Mouse (Mus musculus) midbrain, embryonic 15.5 days (tissue): Measurements from ENCODE around the gene Tmem54. TPM values are rescaled to one million over a fixed set of nuclear protein-coding genes. Genes with fewer than 3 reads are reported as not detected.

Experiments used
- ATAC-seq: fragments of 200-750 bp; cut with Nextera tagmentation; replicated peaks from 2 replicates; pipeline ENCODE4 v1.8.0; 2017; ENCODE audit warnings: moderate TSS enrichment
- H3K27ac ChIP-seq: fragments of 300-500 bp; sonication (generic); 2 replicates; pipeline ENCODE4 v1.5.1; 2015; ENCODE audit warnings: mild to moderate bottlenecking, inconsistent platforms
- H3K27me3 ChIP-seq: fragments of 300-500 bp; sonication (generic); replicated peaks from 2 replicates; pipeline ENCODE4 v1.6.1; 2015; ENCODE audit warnings: inconsistent platforms
- H3K36me3 ChIP-seq: fragments of 300-500 bp; sonication (generic); replicated peaks from 2 replicates; pipeline ENCODE4 v1.6.1; 2015; ENCODE audit warnings: inconsistent platforms
- H3K4me1 ChIP-seq: fragments of 300-500 bp; sonication (generic); 2 replicates; pipeline ENCODE4 v1.6.1; 2015; ENCODE audit warnings: inconsistent platforms
- H3K4me2 ChIP-seq: fragments of 300-500 bp; sonication (generic); 2 replicates; pipeline ENCODE4 v1.6.1; 2015; ENCODE audit warnings: inconsistent platforms, mild to moderate bottlenecking, moderate library complexity
- H3K4me3 ChIP-seq: fragments of 300-500 bp; sonication (generic); 2 replicates; pipeline ENCODE4 v1.5.1; 2015; ENCODE audit warnings: mild to moderate bottlenecking, inconsistent platforms
- H3K9ac ChIP-seq: fragments of 300-500 bp; sonication (generic); 2 replicates; pipeline ENCODE4 v1.6.1; 2015; ENCODE audit warnings: mild to moderate bottlenecking, inconsistent platforms
- H3K9me3 ChIP-seq: fragments of 300-500 bp; sonication (generic); 2 replicates; pipeline ENCODE4 v1.6.1; 2016; ENCODE audit warnings: inconsistent platforms
- WGBS: fragments of 180-500 bp; shearing (Covaris S2); methylation state at CpG from one replicate; pipeline ENCODE4 v1.1.7; 2015; ENCODE audit warnings: mixed read lengths; 5-methylcytosine and 5-hydroxymethylcytosine counted together
- polyA plus RNA-seq: library from polyadenylated mRNA; unstranded; fragments of >200 nt; fragmentation: Nextera tagmentation; extraction: Ambion mirVana; gene quantifications from 2 replicates; pipeline ENCODE4 v1.2.1, GENCODE M21; 2015

Gene Tmem54
- polyA plus RNA-seq, 1 experiment from 2014 or later, result not detected

DNA sequence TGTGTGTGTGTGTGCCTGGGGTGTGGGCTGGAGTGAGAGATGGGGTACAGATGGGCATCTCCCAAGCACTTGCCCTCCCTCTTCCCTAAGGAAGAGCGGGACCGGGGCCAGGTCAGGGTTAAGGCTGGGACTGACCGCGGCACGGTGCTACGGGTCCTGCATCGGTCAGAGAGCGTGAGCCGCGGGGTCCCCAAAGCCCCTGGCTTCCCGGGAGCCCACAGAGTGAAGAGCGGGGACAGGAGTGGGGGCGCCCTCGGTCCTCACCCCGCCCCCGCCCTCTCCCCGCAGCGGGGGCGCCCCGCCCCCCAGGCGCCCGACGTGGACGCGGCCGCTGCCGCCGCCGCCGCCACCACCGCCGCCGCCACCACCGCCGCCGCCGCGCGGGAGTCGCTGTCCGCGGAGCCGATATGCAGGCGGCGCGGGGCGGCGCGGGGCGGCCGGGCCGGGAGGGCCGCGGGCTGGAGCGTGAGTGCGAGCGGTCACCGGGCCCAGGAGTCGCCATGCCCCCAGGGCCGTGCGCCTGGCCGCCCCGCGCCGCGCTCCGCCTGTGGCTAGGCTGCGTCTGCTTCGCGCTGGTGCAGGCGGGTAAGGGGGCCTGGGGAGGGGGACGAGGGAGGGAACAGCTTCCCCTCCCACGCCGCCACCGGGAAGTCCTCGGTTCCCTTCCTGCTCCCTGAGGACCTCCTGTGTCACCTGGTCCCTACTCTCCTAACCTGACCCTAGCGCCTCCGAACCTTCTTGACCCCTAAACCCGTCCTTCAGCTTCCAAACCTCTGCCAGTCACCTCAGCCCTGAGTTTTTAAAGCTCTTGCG is 31.4 kb downstream of the Tmem54 start, which contains the start of gene Fndc5:
Gene Fndc5, plus strand, starts transcription at position 421 of the 813 bp plus-strand sequence.
- under 1% methylated on average over 18 of the region's 80 CpGs for WGBS
- Histone ChIP-seq H3K27ac (no peak within 1 kb of the TSS), H3K4me3 (peak within 1 kb of the TSS; percentile 57), H3K4me2 (peak within 1 kb of the TSS; percentile 96), H3K4me1 (peaks cover 22% of the 10 kb centered on the region), H3K27me3 (peaks cover 24% of the 10 kb centered on the region), H3K9ac (peak within 1 kb of the TSS; percentile 67), H3K36me3 (no peaks in the 10 kb centered on the region), H3K9me3 (no peaks in the 10 kb centered on the region)
- ATAC-seq, result peak; percentile 32

DNA sequence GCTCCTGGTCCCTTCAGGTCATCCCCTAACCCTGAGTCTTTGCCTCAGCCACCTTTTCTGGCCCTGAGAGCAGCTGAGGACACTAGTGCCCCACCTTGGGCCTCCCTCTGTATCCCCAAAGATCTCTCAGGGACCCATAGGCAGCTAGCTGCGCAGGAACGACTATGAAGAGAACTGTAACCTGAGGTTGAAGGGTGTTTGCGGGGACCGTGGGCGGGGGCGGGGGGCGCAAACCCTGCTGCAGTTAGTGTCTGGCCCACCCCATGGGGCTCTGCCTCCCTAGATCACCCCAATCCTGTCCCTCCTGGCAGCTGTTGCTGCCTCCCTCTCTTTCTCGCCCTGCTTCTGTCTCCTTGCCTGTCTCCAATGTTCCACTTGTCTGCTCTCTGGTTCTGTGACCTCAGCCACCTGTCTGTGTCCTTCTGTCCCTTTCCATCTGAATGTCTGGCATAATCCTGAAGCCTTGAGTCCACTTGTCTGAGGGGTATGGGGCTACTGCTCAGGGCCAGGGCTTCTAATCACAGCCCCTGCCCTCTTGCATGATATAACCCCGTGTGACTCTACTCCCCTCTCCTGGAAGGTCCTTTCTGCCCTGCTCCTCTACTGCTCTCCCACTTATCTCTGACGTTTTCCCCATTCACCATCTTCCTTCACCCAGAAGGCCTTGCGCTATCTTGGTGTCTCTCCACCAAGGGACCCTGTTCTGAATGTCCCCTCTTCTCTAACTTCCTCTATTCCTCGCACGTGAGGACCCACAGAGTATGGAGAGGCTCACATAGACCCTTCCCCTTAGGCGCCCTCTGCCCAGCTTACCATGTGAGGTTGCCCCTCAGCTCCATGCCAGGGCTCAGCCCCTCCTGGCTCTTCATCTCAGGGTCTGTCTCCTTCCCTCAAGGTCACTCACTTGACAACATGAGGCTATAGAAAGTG is 32.3 kb downstream of the Tmem54 start:
- H3K9me3 ChIP-seq, result no peaks in the 10 kb centered on the region
- no peak for ATAC-seq
- peak overlapping the region; percentile 67; the same call in 1 of the 2 replicates for H3K9ac ChIP-seq
- H3K27me3 ChIP-seq, result peaks cover 22% of the 10 kb centered on the region
- H3K36me3 ChIP-seq, result no peaks in the 10 kb centered on the region
- WGBS, result 44% methylated on average over 14 of the region's 14 CpGs
- H3K4me2 ChIP-seq, result peak overlapping the region; percentile 96
- H3K4me1 ChIP-seq, result peaks cover 28% of the 10 kb centered on the region
- peak overlapping the region; percentile 57 for H3K4me3 ChIP-seq
- no peak overlapping the region for H3K27ac ChIP-seq

DNA sequence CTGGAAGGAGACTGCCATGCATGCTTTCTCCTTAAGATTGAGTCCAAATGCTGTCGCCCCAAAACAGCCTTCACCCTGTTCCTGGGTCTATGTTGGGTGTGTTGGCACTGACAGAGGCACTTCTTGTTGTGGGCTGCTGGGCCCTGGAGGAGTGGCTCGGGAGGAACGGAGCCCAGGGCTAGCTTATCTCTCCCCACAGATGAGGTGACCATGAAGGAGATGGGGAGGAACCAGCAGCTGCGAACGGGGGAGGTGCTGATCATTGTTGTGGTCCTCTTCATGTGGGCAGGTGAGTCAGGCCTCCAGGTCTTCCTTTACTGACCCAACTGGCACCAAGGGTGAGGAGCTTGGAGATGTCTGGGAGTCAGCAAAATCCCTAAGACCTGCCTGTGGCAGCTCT is 34.3 kb downstream of the Tmem54 start:
- H3K4me2 ChIP-seq, result no peak overlapping the region
- H3K27ac ChIP-seq, result no peak overlapping the region
- H3K4me1 ChIP-seq, result peaks cover 35% of the 10 kb centered on the region
- no peak for ATAC-seq
- no peaks in the 10 kb centered on the region for H3K9me3 ChIP-seq
- H3K9ac ChIP-seq, result no peak overlapping the region
- H3K36me3 ChIP-seq, result no peaks in the 10 kb centered on the region
- peaks cover 21% of the 10 kb centered on the region for H3K27me3 ChIP-seq
- H3K4me3 ChIP-seq, result no peak overlapping the region
- WGBS, result 87% methylated on average over 5 of the region's 5 CpGs

DNA sequence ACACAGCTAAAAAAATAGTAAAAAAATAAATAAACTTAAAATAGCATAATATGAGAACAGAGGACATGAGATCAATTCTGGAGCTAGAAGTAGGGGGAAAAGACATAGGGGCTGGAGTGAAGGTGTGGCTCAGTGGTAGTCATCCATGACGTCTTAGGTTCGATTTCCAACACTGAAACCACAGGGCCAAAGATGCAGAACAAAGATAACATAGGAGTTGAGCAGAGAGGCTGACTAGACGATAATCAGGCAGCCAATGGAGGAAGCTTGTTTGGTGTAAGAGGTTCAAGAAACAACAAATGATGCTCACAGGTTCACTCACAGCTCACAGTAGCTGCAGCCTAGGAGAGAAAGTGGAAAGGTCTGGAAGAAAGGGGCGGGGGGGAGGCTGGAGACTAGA is 35.5 kb downstream of the Tmem54 start:
- Histone ChIP-seq H3K27me3 (peaks cover 14% of the 10 kb centered on the region), H3K9me3 (no peaks in the 10 kb centered on the region), H3K27ac (no peak overlapping the region), H3K4me3 (no peak overlapping the region), H3K4me2 (no peak overlapping the region), H3K9ac (no peak overlapping the region), H3K36me3 (no peaks in the 10 kb centered on the region), H3K4me1 (peaks cover 42% of the 10 kb centered on the region)
- ATAC-seq, result no peak
- WGBS, result 87% methylated on average over 4 of the region's 4 CpGs

DNA sequence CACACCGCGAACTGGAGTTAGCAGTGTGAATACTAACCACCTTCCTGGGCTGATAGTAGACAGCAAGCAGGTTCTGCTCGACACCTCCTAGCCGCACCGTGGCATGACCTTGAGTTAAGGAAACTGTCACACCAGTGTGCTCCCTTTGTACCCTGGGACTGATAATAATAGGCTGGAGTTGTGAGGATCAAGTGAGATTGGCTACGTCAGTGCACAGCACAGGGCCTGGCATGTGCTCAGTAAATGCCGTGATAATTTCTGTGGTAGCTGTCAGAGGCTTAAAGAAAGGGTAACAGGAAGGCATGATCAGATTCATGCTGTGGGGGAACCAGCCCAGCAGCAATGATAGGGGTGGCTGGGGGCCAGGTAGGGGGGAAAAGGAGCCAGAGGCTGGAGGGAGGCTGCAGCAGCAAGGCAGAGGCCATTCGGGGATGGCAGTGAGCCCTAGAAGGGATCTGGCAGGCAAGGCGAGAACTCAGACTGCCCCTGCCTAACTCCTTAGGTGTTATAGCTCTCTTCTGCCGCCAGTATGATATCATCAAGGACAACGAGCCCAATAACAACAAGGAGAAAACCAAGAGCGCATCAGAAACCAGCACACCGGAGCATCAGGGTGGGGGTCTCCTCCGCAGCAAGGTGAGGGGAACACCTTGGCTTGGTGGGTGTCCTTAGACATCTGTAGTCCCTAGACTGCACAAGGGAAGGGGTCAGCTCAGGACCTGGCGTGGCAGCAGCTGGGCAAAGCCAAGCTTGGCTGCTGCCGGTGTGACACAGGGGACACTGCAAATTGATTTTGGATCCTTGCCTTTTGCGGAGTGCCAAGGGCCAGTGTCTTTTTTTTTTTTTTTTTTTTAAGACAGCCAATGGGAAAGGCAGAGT is 36.5 kb downstream of the Tmem54 start:
- H3K9me3 ChIP-seq, result no peaks in the 10 kb centered on the region
- no peaks in the 10 kb centered on the region for H3K36me3 ChIP-seq
- ATAC-seq, result no peak
- H3K9ac ChIP-seq, result no peak overlapping the region
- no peak overlapping the region for H3K4me3 ChIP-seq
- H3K4me2 ChIP-seq, result no peak overlapping the region
- peak overlapping the region; percentile 30; the same call in 1 of the 2 replicates for H3K27ac ChIP-seq
- peaks cover 36% of the 10 kb centered on the region for H3K4me1 ChIP-seq
- 68% methylated on average over 17 of the region's 17 CpGs for WGBS
- peaks cover 11% of the 10 kb centered on the region for H3K27me3 ChIP-seq

DNA sequence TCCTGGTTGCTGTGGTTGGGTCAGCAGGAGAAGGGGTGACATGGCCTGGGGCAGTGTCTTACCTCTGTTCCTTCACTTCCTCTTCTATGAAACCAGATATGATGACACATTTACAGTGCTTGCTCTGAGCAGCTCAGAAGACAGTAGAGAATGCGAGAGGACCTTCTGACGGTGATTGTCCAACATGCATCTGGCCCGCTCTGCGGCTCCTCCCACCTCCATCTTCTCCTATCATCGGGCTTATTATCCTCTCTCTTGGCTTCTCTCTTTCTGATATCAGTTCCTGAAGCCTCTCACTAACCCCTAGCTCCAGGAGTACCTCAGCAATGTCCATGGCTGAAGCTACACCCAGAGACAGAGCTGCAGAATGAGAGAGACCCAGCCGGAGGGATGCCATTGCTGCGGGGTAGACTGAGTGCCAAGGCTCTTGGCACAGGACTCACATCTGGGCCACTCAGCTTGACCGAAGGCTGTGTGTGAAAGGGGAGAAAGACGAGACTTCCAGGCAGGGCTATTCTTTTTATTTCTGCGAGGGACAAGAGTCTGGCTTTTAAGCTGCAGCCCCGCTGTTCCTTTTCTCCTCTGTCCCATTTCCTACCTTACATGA is 37.2 kb downstream of the Tmem54 start:
- H3K4me1 ChIP-seq, result peaks cover 29% of the 10 kb centered on the region
- H3K9ac ChIP-seq, result no peak overlapping the region
- H3K27ac ChIP-seq, result no peak overlapping the region
- no peak overlapping the region for H3K4me2 ChIP-seq
- no peak for ATAC-seq
- no peaks in the 10 kb centered on the region for H3K9me3 ChIP-seq
- H3K27me3 ChIP-seq, result peaks cover 5% of the 10 kb centered on the region
- 79% methylated on average over 11 of the region's 11 CpGs for WGBS
- no peak overlapping the region for H3K4me3 ChIP-seq
- no peaks in the 10 kb centered on the region for H3K36me3 ChIP-seq

DNA sequence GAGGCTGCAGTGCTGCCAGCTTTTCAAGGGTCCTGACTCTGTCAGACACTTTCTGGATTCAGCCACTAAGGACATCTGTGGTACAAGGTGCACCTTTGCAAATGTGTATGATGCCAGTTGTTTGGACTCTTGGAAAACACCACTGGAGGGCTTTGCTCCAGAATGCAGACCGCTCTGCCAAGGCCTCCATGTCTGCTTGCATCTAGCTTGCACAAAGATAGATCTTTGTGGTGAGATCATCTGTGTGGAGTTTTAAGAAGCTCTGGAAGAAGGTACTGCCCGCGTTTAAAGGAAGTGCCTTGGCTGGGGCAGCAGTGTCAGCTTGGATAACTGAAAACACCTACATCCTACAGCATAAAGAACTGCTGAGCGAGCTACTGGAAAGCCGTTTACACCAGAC is 38.2 kb downstream of the Tmem54 start:
- Histone ChIP-seq H3K36me3 (no peaks in the 10 kb centered on the region), H3K4me2 (no peak overlapping the region), H3K9ac (no peak overlapping the region), H3K4me1 (peaks cover 29% of the 10 kb centered on the region), H3K27ac (no peak overlapping the region), H3K9me3 (no peaks in the 10 kb centered on the region), H3K27me3 (no peaks in the 10 kb centered on the region), H3K4me3 (no peak overlapping the region)
- WGBS, result 88% methylated on average over 5 of the region's 5 CpGs
- no peak for ATAC-seq

DNA sequence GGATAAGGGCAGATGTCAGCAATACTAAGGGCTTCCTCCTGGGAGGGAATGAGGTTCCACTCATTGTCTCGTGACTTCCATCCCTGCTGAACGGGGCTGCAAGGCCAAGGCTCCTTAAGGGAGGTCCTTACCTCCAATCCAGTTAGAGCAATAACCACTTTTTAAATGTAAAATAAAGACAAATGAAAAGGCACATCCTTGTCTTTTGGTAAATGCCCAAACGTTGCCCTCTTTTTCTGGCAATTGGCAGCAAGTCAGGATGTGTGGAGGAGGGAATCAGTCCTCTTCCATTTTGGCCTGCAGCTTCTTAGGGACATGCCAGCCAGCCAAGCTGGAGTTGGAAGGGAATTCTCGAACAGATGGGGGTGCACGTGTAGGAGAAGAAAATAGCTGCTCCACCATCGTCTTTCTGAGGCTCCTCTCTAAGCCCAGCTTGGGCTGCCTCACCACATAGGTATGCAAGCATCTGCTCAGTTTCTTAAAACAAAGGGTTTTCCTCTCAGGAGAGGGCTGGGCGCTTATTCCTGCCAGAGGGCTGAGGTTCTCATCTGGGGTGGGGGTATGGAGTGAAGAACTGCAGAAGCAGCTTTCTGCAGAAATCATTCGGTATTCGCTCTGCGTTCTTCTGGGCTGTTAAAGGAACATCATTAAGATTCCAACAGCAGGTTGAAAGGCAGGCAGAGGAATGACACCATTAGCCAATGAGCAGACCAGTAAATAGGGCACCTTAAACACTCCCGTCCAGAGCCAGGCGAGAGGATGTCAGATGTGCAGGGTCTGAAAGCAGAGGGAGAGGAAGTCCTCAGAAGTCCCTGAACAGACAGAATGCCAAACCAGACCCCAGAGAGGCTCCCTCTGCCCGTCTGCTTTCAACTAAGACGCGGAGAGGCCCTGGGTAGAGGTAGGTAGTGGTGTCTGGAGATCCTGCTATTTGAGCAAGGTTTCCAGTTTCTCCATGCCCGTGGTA is 39.3 kb downstream of the Tmem54 start:
- WGBS, result 49% methylated on average over 16 of the region's 16 CpGs
- peak overlapping the region; percentile 70 for H3K27ac ChIP-seq
- no peak overlapping the region for H3K4me3 ChIP-seq
- peaks cover 31% of the 10 kb centered on the region for H3K4me1 ChIP-seq
- H3K4me2 ChIP-seq, result no peak overlapping the region
- no peak overlapping the region for H3K9ac ChIP-seq
- H3K9me3 ChIP-seq, result no peaks in the 10 kb centered on the region
- no peaks in the 10 kb centered on the region for H3K27me3 ChIP-seq
- peaks cover 2% of the 10 kb centered on the region; the same call in 1 of the 2 replicates for H3K36me3 ChIP-seq
- peak; percentile 67; the same call in 1 of the 2 replicates for ATAC-seq

DNA sequence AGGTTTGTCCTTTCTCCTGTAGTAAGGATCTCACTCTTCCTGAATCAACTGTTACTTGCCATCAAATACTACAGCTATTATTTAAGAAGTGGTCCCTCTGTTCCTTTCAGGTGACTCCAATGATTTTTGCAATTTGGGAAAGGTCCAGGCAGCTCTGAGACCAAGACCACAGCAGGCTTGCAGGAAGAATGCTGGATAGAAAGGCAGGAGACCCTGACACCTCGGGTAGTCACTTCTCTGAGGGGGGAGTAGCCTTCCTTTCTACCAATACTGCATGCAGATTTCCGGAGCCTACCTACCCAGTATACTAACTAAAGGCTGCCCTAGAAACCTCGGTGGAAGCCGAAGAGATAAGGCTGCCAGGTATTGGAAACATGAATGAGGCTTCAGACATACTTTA is 40.1 kb downstream of the Tmem54 start:
- no peak overlapping the region for H3K4me3 ChIP-seq
- ATAC-seq, result no peak
- WGBS, result 71% methylated on average over 4 of the region's 4 CpGs
- no peak overlapping the region for H3K9ac ChIP-seq
- peaks cover 31% of the 10 kb centered on the region for H3K4me1 ChIP-seq
- H3K27ac ChIP-seq, result peak overlapping the region; percentile 70
- H3K27me3 ChIP-seq, result no peaks in the 10 kb centered on the region
- no peaks in the 10 kb centered on the region for H3K9me3 ChIP-seq
- peaks cover 6% of the 10 kb centered on the region; the same call in 1 of the 2 replicates for H3K36me3 ChIP-seq
- no peak overlapping the region for H3K4me2 ChIP-seq

DNA sequence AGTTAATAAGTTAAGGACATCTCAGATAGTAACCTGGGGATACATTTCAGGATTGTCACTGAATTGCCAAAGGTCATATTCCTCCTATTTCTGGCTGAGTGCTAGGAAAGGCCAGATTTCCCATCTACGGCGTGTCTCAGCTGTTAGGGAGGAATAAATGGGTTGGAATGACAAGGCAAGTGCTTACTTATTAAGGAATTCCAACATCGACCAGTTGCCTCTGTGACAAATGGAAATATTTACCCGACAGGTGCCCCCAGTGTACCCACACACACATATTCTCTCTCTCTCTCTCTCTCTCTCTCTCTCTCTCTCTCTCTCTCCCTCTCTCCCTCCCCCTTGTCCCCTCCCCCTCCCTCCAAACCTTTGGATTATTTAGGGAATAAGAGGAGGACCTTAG is 40.6 kb downstream of the Tmem54 start:
- no peaks in the 10 kb centered on the region for H3K9me3 ChIP-seq
- no peak overlapping the region for H3K4me2 ChIP-seq
- no peak overlapping the region for H3K27ac ChIP-seq
- ATAC-seq, result no peak
- 79% methylated on average over 4 of the region's 4 CpGs for WGBS
- peaks cover 31% of the 10 kb centered on the region for H3K4me1 ChIP-seq
- peaks cover 6% of the 10 kb centered on the region; the same call in 1 of the 2 replicates for H3K36me3 ChIP-seq
- H3K9ac ChIP-seq, result no peak overlapping the region
- no peaks in the 10 kb centered on the region for H3K27me3 ChIP-seq
- no peak overlapping the region for H3K4me3 ChIP-seq
